Mouse (Mus musculus) heart, adult 2 months (tissue): ENCODE results near the gene Tnfsf9. TPM values are rescaled to one million over a fixed set of nuclear protein-coding genes. Genes with fewer than 3 reads are reported as not detected.

Experiments used
- DNase-seq, 2 experiments: peaks; one replicate each; pipeline ENCODE4 v3.0.0; 2021
- H3K27ac ChIP-seq: fragments of 200-600 bp; 2 replicates; pipeline ENCODE4 v1.8.1; 2022
- H3K27me3 ChIP-seq: fragments of 200-500 bp; 2 replicates; pipeline ENCODE4 v1.6.1; 2012; ENCODE audit warnings: mild to moderate bottlenecking, low read length, inconsistent platforms, mixed read lengths; ENCODE audit not compliant: control insufficient read depth, insufficient read depth
- H3K36me3 ChIP-seq: fragments of 200-500 bp; 2 replicates; pipeline ENCODE4 v1.6.1; 2012; ENCODE audit warnings: low read length, inconsistent platforms; ENCODE audit not compliant: control insufficient read depth, insufficient read depth
- H3K4me1 ChIP-seq: fragments of 200-500 bp; 2 replicates; pipeline ENCODE4 v1.6.1; 2011; ENCODE audit warnings: low read length; ENCODE audit not compliant: control insufficient read depth, insufficient read depth
- H3K4me3 ChIP-seq: fragments of 200-600 bp; 2 replicates; pipeline ENCODE4 v1.8.1; 2022
- H3K79me2 ChIP-seq: fragments of 200-500 bp; replicated peaks from 2 replicates; pipeline ENCODE4 v1.6.1; 2012; ENCODE audit warnings: mild to moderate bottlenecking, inconsistent platforms, low read length, moderate library complexity, mixed read lengths; ENCODE audit not compliant: control insufficient read depth, insufficient read depth
- H3K9ac ChIP-seq: fragments of 200-500 bp; 2 replicates; pipeline ENCODE4 v1.6.1; 2012; ENCODE audit warnings: low read depth, mild to moderate bottlenecking, control low read depth, inconsistent platforms, low read length, mixed read lengths
- CTCF ChIP-seq: fragments of 200-600 bp; IDR thresholded peaks from 2 replicates; pipeline ENCODE4 v1.8.1; 2022; ENCODE audit warnings: antibody characterized with exemption, mild to moderate bottlenecking, moderate library complexity
- EP300 ChIP-seq: fragments of 200-500 bp; IDR thresholded peaks from 2 replicates; pipeline ENCODE4 v1.6.1; 2011; ENCODE audit warnings: low read depth, low read length, control low read depth; ENCODE audit not compliant: insufficient read depth
- POLR2A ChIP-seq: fragments of 200-500 bp; IDR thresholded peaks from 2 replicates; pipeline ENCODE4 v1.6.1; 2011; ENCODE audit warnings: mild to moderate bottlenecking, low read depth, low read length, control low read depth; ENCODE audit not compliant: insufficient read depth
- WGBS: fragments of 180-500 bp; shearing (Covaris S2); methylation state at CpG from one replicate; pipeline ENCODE4 v1.1.7; 2018; 5-methylcytosine and 5-hydroxymethylcytosine counted together
- intact Hi-C: fragments of 180-260 bp; cut with DNase I; formaldehyde crosslinking; loops from one replicate; pipeline ENCODE4 v1.15.1; 2025
- polyA plus RNA-seq: library from polyadenylated mRNA; depleted of rRNA; stranded (reverse); fragments of >200 nt; gene quantifications from 2 replicates; pipeline ENCODE4 v1.2.3, GENCODE M21; 2012
- total RNA-seq, 2 experiments: library from RNA; stranded (reverse); gene quantifications; 2 replicates each; pipeline ENCODE4 v1.2.3; 2021

Tnfsf9 gene
- total and polyA plus RNA-seq, 3 experiments: 0.26 to 1.2 (median 0.80) TPM

GRCm38 (mm10) chr17:57108040-57108665 lies 3.0 kb downstream of the Tnfsf9 start:
- Histone ChIP-seq H3K36me3 (no peaks in the 10 kb centered on the region), H3K9ac (no peak overlapping the region), H3K27me3 (0 out of 2 replicates have a peak, but pooled peaks cover 2% of the 10 kb centered on the region), H3K27ac (no peak overlapping the region), H3K4me1 (no peaks in the 10 kb centered on the region), H3K4me3 (no peak overlapping the region), H3K79me2 (no peaks in the 10 kb centered on the region)
- no peak for DNase-seq
- intact Hi-C loops: no loop called here
- no peak for TF ChIP-seq POLR2A
- TF ChIP-seq EP300: no peak
- WGBS: 78% methylated on average over 7 of the region's 7 CpGs

- 39% methylated on average over 5 of the region's 5 CpGs for WGBS
- Histone ChIP-seq H3K27me3 (0 out of 2 replicates have a peak, but pooled peaks cover 2% of the 10 kb centered on the region), H3K27ac (no peak overlapping the region), H3K79me2 (no peaks in the 10 kb centered on the region), H3K9ac (no peak overlapping the region), H3K36me3 (no peaks in the 10 kb centered on the region), H3K4me1 (no peaks in the 10 kb centered on the region), H3K4me3 (no peak overlapping the region)
- DNase-seq: no peak
- intact Hi-C loops: no loop called here
- TF ChIP-seq POLR2A (no peak), EP300 (no peak), CTCF (no peak)
These were observed 3.6 kb downstream of the Tnfsf9 start for GRCm38 (mm10) chr17:57108666-57109171.

GRCm38 (mm10) chr17:57110005-57110404 lies 4.9 kb downstream of the Tnfsf9 start:
- no peaks in the 10 kb centered on the region for H3K36me3 ChIP-seq
- no peaks in the 10 kb centered on the region for H3K4me1 ChIP-seq
- H3K4me3 ChIP-seq: no peak overlapping the region
- 76% methylated on average over 1 of the region's 1 CpGs for WGBS
- H3K27me3 ChIP-seq: peaks cover 2% of the 10 kb centered on the region; the same call in 1 of the 2 replicates
- H3K79me2 ChIP-seq: no peaks in the 10 kb centered on the region
- no peak overlapping the region for H3K9ac ChIP-seq
- DNase-seq: no peak
- intact Hi-C loops: no loop called here
- TF ChIP-seq EP300 (no peak), CTCF (no peak), POLR2A (no peak)
- no peak overlapping the region for H3K27ac ChIP-seq

GRCm38 (mm10) chr17:57112768-57113474 lies 7.8 kb downstream of the Tnfsf9 start:
- TF ChIP-seq CTCF (no peak), POLR2A (no peak), EP300 (no peak)
- intact Hi-C loops: no loop called here
- H3K27ac ChIP-seq: no peak overlapping the region
- peak in 1 of 2 experiments; percentile 52 for DNase-seq
- no peak overlapping the region for H3K4me3 ChIP-seq
- 71% methylated on average over 10 of the region's 10 CpGs for WGBS
- H3K36me3 ChIP-seq: no peaks in the 10 kb centered on the region
- no peaks in the 10 kb centered on the region; the same call in 1 of the 2 replicates for H3K27me3 ChIP-seq
- H3K9ac ChIP-seq: no peak overlapping the region
- H3K4me1 ChIP-seq: no peaks in the 10 kb centered on the region
- H3K79me2 ChIP-seq: no peaks in the 10 kb centered on the region

- WGBS: 52% methylated on average over 2 of the region's 2 CpGs
- Histone ChIP-seq H3K79me2 (no peaks in the 10 kb centered on the region), H3K4me3 (no peak overlapping the region), H3K4me1 (no peaks in the 10 kb centered on the region), H3K27ac (no peak overlapping the region), H3K36me3 (no peaks in the 10 kb centered on the region), H3K27me3 (no peaks in the 10 kb centered on the region; the same call in 1 of the 2 replicates), H3K9ac (no peak overlapping the region)
- no peak for TF ChIP-seq CTCF
- intact Hi-C loops: no loop called here
- no peak for DNase-seq
These were observed 11.7 kb downstream of the Tnfsf9 start for GRCm38 (mm10) chr17:57116801-57117200.
